Mouse (Mus musculus) lung, embryonic 14.5 days (tissue): ENCODE measurements around the gene Uaca. TPM values are rescaled to one million over a fixed set of nuclear protein-coding genes. Genes with fewer than 3 reads are reported as not detected.
A peak's percentile ranks its signal among the peaks of the same experiment; 100 is the strongest.

Experiments used
- ATAC-seq: fragments of 200-750 bp; cut with Nextera tagmentation; 2 replicates; pipeline ENCODE4 v1.8.0; 2017; ENCODE audit warnings: mild to moderate bottlenecking, moderate TSS enrichment, moderate library complexity; ENCODE audit not compliant: insufficient read depth
- DNase-seq: peaks from one replicate; pipeline ENCODE4 v3.0.0-alpha.2; 2015
- H3K27ac ChIP-seq: fragments of 300-500 bp; sonication (generic); 2 replicates; pipeline ENCODE4 v1.5.1; 2014; ENCODE audit warnings: low read depth, mild to moderate bottlenecking, moderate library complexity
- H3K27me3 ChIP-seq: fragments of 300-500 bp; sonication (generic); 2 replicates; pipeline ENCODE4 v1.6.1; 2014; ENCODE audit warnings: low read length, control low read depth; ENCODE audit not compliant: insufficient read depth
- H3K36me3 ChIP-seq: fragments of 300-500 bp; sonication (generic); 2 replicates; pipeline ENCODE4 v1.6.1; 2014; ENCODE audit warnings: control low read depth; ENCODE audit not compliant: insufficient read depth
- H3K4me1 ChIP-seq: fragments of 300-500 bp; sonication (generic); 2 replicates; pipeline ENCODE4 v1.6.1; 2014; ENCODE audit warnings: antibody characterized with exemption, control low read depth; ENCODE audit not compliant: insufficient read depth
- H3K4me2 ChIP-seq: fragments of 300-500 bp; sonication (generic); 2 replicates; pipeline ENCODE4 v1.6.1; 2014; ENCODE audit warnings: mild to moderate bottlenecking
- H3K4me3 ChIP-seq: fragments of 300-500 bp; sonication (generic); 2 replicates; pipeline ENCODE4 v1.5.1; 2014; ENCODE audit warnings: low read depth, low read length
- H3K9ac ChIP-seq: fragments of 300-500 bp; sonication (generic); 2 replicates; pipeline ENCODE4 v1.6.1; 2014
- H3K9me3 ChIP-seq: fragments of 300-500 bp; sonication (generic); 2 replicates; pipeline ENCODE4 v1.6.1; 2016; ENCODE audit warnings: low read depth, low read length, control low read depth
- CTCF ChIP-seq: IDR thresholded peaks from 2 replicates; pipeline ENCODE4 v1.5.1; 2016; ENCODE audit warnings: antibody characterized with exemption, low read depth
- WGBS: fragments of 180-500 bp; shearing (Covaris S2); extraction: QIAGEN DNeasy Blood & Tissue Kit; methylation state at CpG from one replicate; pipeline ENCODE4 v1.1.7; 2014; 5-methylcytosine and 5-hydroxymethylcytosine counted together
- polyA plus RNA-seq: library from polyadenylated mRNA; unstranded; fragments of >200 nt; fragmentation: Nextera tagmentation; extraction: Ambion mirVana; gene quantifications from 2 replicates; pipeline ENCODE4 v1.2.1, GENCODE M21; 2014

The Uaca gene
- polyA plus RNA-seq, 1 experiment from 2014 or later = 28.3 TPM

- no peak overlapping the region for H3K27ac ChIP-seq
- H3K9ac ChIP-seq = no peak overlapping the region
- no peaks in the 10 kb centered on the region for H3K4me1 ChIP-seq
- H3K9me3 ChIP-seq = no peaks in the 10 kb centered on the region
- no peaks in the 10 kb centered on the region for H3K27me3 ChIP-seq
- ATAC-seq = no peak
- 78% methylated on average over 9 of the region's 9 CpGs for WGBS
- H3K36me3 ChIP-seq = peaks cover 53% of the 10 kb centered on the region
- TF ChIP-seq CTCF = no peak
- DNase-seq = no peak
- H3K4me2 ChIP-seq = no peak overlapping the region
- no peak overlapping the region for H3K4me3 ChIP-seq
Observed at GRCm38 (mm10) chr9:60864664-60865063, 70.3 kb downstream of the Uaca start.

- Histone ChIP-seq H3K4me1 (no peaks in the 10 kb centered on the region), H3K4me2 (no peak overlapping the region), H3K9ac (no peak overlapping the region), H3K36me3 (peaks cover 54% of the 10 kb centered on the region), H3K27ac (peak overlapping the region; percentile 72), H3K27me3 (no peaks in the 10 kb centered on the region), H3K4me3 (no peak overlapping the region), H3K9me3 (no peaks in the 10 kb centered on the region)
- 50% methylated on average over 4 of the region's 4 CpGs for WGBS
- ATAC-seq (0 out of 2 replicates have a peak, but pooled peaks have one; percentile 31), DNase-seq (peak; percentile 33)
- TF ChIP-seq CTCF = no peak
Observed at GRCm38 (mm10) chr9:60865866-60866265, 71.5 kb downstream of the Uaca start.

GRCm38 (mm10) chr9:60870451-60870850 lies 76.1 kb downstream of the Uaca start:
- H3K27ac ChIP-seq = no peak overlapping the region
- H3K9ac ChIP-seq = no peak overlapping the region
- ATAC-seq (no peak), DNase-seq (no peak)
- no peaks in the 10 kb centered on the region for H3K4me1 ChIP-seq
- WGBS = 83% methylated on average over 18 of the region's 18 CpGs
- peaks cover 54% of the 10 kb centered on the region for H3K36me3 ChIP-seq
- H3K4me3 ChIP-seq = no peak overlapping the region
- no peak overlapping the region for H3K4me2 ChIP-seq
- H3K27me3 ChIP-seq = no peaks in the 10 kb centered on the region
- TF ChIP-seq CTCF = no peak
- no peaks in the 10 kb centered on the region for H3K9me3 ChIP-seq

- Histone ChIP-seq H3K9ac (no peak overlapping the region), H3K4me2 (no peak overlapping the region), H3K27me3 (no peaks in the 10 kb centered on the region), H3K4me1 (no peaks in the 10 kb centered on the region), H3K4me3 (no peak overlapping the region), H3K36me3 (peaks cover 49% of the 10 kb centered on the region), H3K9me3 (no peaks in the 10 kb centered on the region), H3K27ac (no peak overlapping the region)
- ATAC-seq = no peak
- no peak for DNase-seq
- TF ChIP-seq CTCF = no peak
- WGBS = 72% methylated on average over 28 of the region's 28 CpGs
Observed at GRCm38 (mm10) chr9:60870919-60871503, 76.7 kb downstream of the Uaca start.

GRCm38 (mm10) chr9:60873257-60874054 lies 79.1 kb downstream of the Uaca start:
- peaks cover 51% of the 10 kb centered on the region for H3K36me3 ChIP-seq
- ATAC-seq (peak; percentile 41; the same call in 1 of the 2 replicates), DNase-seq (peak; percentile 71)
- H3K27ac ChIP-seq = 0 out of 2 replicates have a peak overlapping the region, but pooled peaks have one; percentile 54
- peak; percentile 48 for TF ChIP-seq CTCF
- no peaks in the 10 kb centered on the region for H3K4me1 ChIP-seq
- no peak overlapping the region for H3K4me2 ChIP-seq
- H3K4me3 ChIP-seq = no peak overlapping the region
- H3K9me3 ChIP-seq = no peaks in the 10 kb centered on the region
- no peaks in the 10 kb centered on the region for H3K27me3 ChIP-seq
- no peak overlapping the region for H3K9ac ChIP-seq
- 66% methylated on average over 13 of the region's 13 CpGs for WGBS

GRCm38 (mm10) chr9:60874055-60874392 lies 79.7 kb downstream of the Uaca start:
- DNase-seq (no peak), ATAC-seq (peak; percentile 64)
- 68% methylated on average over 8 of the region's 8 CpGs for WGBS
- Histone ChIP-seq H3K27me3 (no peaks in the 10 kb centered on the region), H3K4me2 (no peak overlapping the region), H3K9me3 (no peaks in the 10 kb centered on the region), H3K4me3 (no peak overlapping the region), H3K27ac (peak overlapping the region; percentile 54; the same call in 1 of the 2 replicates), H3K4me1 (no peaks in the 10 kb centered on the region), H3K36me3 (peaks cover 54% of the 10 kb centered on the region), H3K9ac (no peak overlapping the region)
- 0 out of 2 replicates have a peak, but pooled peaks have one; percentile 9 for TF ChIP-seq CTCF

GRCm38 (mm10) chr9:60876085-60876484 lies 81.7 kb downstream of the Uaca start:
- DNase-seq = no peak
- H3K4me3 ChIP-seq = no peak overlapping the region
- H3K36me3 ChIP-seq = peaks cover 51% of the 10 kb centered on the region
- H3K9me3 ChIP-seq = no peaks in the 10 kb centered on the region
- H3K4me2 ChIP-seq = no peak overlapping the region
- H3K4me1 ChIP-seq = no peaks in the 10 kb centered on the region
- no peak overlapping the region for H3K27ac ChIP-seq
- no peak overlapping the region for H3K9ac ChIP-seq
- 88% methylated on average over 9 of the region's 9 CpGs for WGBS
- no peak for TF ChIP-seq CTCF
- ATAC-seq = no peak
- H3K27me3 ChIP-seq = no peaks in the 10 kb centered on the region
